Mouse (Mus musculus) liver, embryonic 15.5 days (tissue): Measurements from ENCODE around the gene Vpreb3. TPM values are rescaled to one million over a fixed set of nuclear protein-coding genes. Genes with fewer than 3 reads are reported as not detected.
"Not testable (repeated sequence)": the region's sequence is repeated elsewhere in the genome, so short reads cannot be mapped to it uniquely, and the experiment has no call there.

Experiments
- ATAC-seq: fragments of 200-750 bp; cut with Nextera tagmentation; 2 replicates; pipeline ENCODE4 v1.8.0; 2017; ENCODE audit warnings: moderate number of reproducible peaks, mild to moderate bottlenecking, moderate library complexity; ENCODE audit not compliant: insufficient read depth
- H3K27ac ChIP-seq: fragments of 300-500 bp; sonication (generic); replicated peaks from 2 replicates; pipeline ENCODE4 v1.5.1; 2015; ENCODE audit warnings: mild to moderate bottlenecking, inconsistent platforms
- H3K27me3 ChIP-seq: fragments of 300-500 bp; sonication (generic); 2 replicates; pipeline ENCODE4 v1.6.1; 2015; ENCODE audit warnings: mild to moderate bottlenecking, inconsistent platforms
- H3K36me3 ChIP-seq: fragments of 300-500 bp; sonication (generic); replicated peaks from 2 replicates; pipeline ENCODE4 v1.6.1; 2015; ENCODE audit warnings: moderate library complexity, mild to moderate bottlenecking, inconsistent platforms
- H3K4me1 ChIP-seq: fragments of 300-500 bp; sonication (generic); replicated peaks from 2 replicates; pipeline ENCODE4 v1.6.1; 2015; ENCODE audit warnings: inconsistent platforms
- H3K4me2 ChIP-seq: fragments of 300-500 bp; sonication (generic); 2 replicates; pipeline ENCODE4 v1.6.1; 2015; ENCODE audit warnings: moderate library complexity, mild to moderate bottlenecking, inconsistent platforms
- H3K4me3 ChIP-seq: fragments of 300-500 bp; sonication (generic); replicated peaks from 2 replicates; pipeline ENCODE4 v1.5.1; 2015; ENCODE audit warnings: mild to moderate bottlenecking, inconsistent platforms
- H3K9ac ChIP-seq: fragments of 300-500 bp; sonication (generic); 2 replicates; pipeline ENCODE4 v1.6.1; 2015; ENCODE audit warnings: moderate library complexity, mild to moderate bottlenecking, inconsistent platforms
- H3K9me3 ChIP-seq: fragments of 300-500 bp; sonication (generic); replicated peaks from 2 replicates; pipeline ENCODE4 v1.6.1; 2016; ENCODE audit warnings: inconsistent platforms
- WGBS: fragments of 180-500 bp; shearing (Covaris S2); methylation state at CpG from one replicate; pipeline ENCODE4 v1.1.7; 2015; ENCODE audit warnings: mixed read lengths; ENCODE audit not compliant: insufficient replicate concordance; 5-methylcytosine and 5-hydroxymethylcytosine counted together
- polyA plus RNA-seq: library from polyadenylated mRNA; unstranded; fragments of >200 nt; fragmentation: Nextera tagmentation; extraction: Ambion mirVana; gene quantifications from 2 replicates; pipeline ENCODE4 v1.2.1, GENCODE M21; 2015

Vpreb3 gene
- polyA plus RNA-seq, 1 experiment from 2014 or later = 6.4 TPM

DNA sequence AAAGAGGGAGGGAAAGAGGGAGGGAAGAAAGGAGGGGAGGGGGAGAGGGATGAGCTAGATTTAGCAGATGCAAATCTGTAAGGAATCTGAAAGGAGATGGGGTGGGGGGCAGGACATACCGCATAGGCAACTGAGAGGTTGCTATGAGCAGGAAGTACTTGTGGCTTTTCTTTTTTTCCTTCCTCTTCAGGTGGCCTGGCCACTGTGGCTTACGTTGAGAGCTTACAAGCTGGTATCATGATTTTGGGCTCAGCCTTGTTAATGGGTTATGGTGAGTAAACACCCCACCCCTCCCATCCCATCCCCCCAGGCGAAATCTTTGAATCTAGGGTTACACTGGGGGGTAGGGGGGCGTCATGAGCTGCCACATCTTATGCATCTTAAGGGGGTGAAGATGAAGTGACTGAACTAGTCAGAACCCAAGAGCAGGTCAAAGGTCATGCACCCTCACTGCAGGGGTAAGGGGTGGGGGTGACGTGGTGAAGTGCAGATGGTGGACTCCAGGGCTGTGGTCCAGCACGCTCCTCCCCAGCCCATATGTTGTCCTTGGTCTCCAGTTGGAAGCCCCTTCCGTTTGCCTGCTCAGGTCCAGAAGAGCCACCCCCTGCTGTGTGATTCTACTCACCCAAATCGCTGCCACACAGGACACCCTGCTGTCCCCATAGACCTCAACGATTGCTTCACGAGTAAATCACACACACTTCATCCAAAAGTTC is 35.4 kb downstream of the Vpreb3 start:
- 24% methylated on average over 10 of the region's 10 CpGs for WGBS
- ATAC-seq = no peak

DNA sequence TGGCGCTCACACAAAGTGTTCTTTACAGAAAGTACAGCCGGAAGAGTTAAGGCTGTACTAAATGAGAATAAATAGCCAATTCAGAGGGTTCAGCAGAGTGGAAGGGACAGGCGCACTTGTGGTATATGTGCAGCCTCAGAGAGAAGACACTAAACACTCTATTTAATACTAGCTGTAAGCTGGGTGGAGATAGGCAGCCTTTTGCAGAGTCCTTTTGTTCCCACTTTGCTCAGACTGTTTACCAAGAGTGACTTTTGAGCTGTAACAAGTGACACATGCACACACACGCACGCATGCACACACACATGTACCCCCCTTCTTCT is 35.9 kb downstream of the Vpreb3 start:
- H3K27ac ChIP-seq = no peak overlapping the region
- no peak for ATAC-seq
- H3K4me1 ChIP-seq = peaks cover 8% of the 10 kb centered on the region
- no peak overlapping the region for H3K9ac ChIP-seq
- no peak overlapping the region for H3K4me2 ChIP-seq
- no peaks in the 10 kb centered on the region for H3K27me3 ChIP-seq
- WGBS = 69% methylated on average over 5 of the region's 5 CpGs
- H3K36me3 ChIP-seq = no peaks in the 10 kb centered on the region
- no peak overlapping the region for H3K4me3 ChIP-seq
- no peaks in the 10 kb centered on the region for H3K9me3 ChIP-seq

More for the DNA sequence above, 35.4 kb downstream of the Vpreb3 start:
- no peak overlapping the region for H3K4me3 ChIP-seq
- H3K9ac ChIP-seq = no peak overlapping the region
- no peaks in the 10 kb centered on the region for H3K36me3 ChIP-seq
- no peak overlapping the region for H3K27ac ChIP-seq
- peaks cover 5% of the 10 kb centered on the region for H3K4me1 ChIP-seq
- H3K9me3 ChIP-seq = no peaks in the 10 kb centered on the region
- H3K27me3 ChIP-seq = no peaks in the 10 kb centered on the region
- no peak overlapping the region for H3K4me2 ChIP-seq

GRCm38 (mm10) chr10:75979432-75979831 is 36.6 kb downstream of the Vpreb3 start:
- Histone ChIP-seq H3K9ac (no peak overlapping the region), H3K27ac (no peak overlapping the region), H3K4me2 (no peak overlapping the region), H3K4me1 (peaks cover 8% of the 10 kb centered on the region), H3K4me3 (no peak overlapping the region), H3K36me3 (no peaks in the 10 kb centered on the region), H3K27me3 (no peaks in the 10 kb centered on the region), H3K9me3 (no peaks in the 10 kb centered on the region)
- WGBS = 68% methylated on average over 3 of the region's 3 CpGs
- ATAC-seq = no peak

- Histone ChIP-seq H3K9ac (no peak overlapping the region), H3K27ac (no peak overlapping the region), H3K4me2 (no peak overlapping the region), H3K27me3 (no peaks in the 10 kb centered on the region; the same call in 1 of the 2 replicates), H3K4me1 (no peaks in the 10 kb centered on the region), H3K9me3 (no peaks in the 10 kb centered on the region), H3K36me3 (no peaks in the 10 kb centered on the region), H3K4me3 (no peak overlapping the region)
- WGBS = 46% methylated on average over 4 of the region's 4 CpGs
- ATAC-seq = no peak
Observed at GRCm38 (mm10) chr10:75990430-75991042, 47.7 kb downstream of the Vpreb3 start.

DNA sequence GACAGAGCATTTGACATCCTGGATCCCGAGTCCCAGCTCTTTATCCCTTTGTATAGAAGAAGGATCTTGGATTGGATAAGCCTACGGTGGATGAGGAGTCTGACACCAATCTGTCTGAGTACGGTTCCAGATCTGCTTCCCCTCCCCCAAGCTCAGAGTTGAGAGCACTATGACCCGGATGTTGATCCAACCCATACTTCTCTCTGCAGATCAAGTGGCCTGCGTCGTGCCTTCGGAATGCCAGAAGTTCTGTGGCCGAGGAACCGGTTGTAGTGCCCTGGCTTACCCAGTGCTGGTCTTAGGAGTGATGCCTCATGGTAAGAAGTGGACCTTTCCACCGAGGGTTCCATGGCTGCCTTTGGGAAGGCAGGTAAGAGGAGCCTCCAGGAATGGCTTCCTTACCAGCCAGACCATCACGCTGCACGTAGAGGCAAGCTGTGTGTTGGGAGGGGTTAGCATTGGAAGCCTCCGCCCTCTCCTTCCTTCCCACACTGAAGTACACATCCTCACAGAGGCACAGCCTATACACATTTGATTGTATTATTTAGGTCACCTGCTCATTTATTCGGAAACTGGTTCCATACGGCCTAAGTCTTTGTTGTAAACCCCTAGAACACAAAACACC is 50.9 kb downstream of the Vpreb3 start:
- 66% methylated on average over 15 of the region's 15 CpGs for WGBS
- no peak for ATAC-seq
- Histone ChIP-seq H3K9me3 (no peaks in the 10 kb centered on the region), H3K27ac (no peak overlapping the region), H3K9ac (no peak overlapping the region), H3K27me3 (no peaks in the 10 kb centered on the region), H3K4me1 (no peaks in the 10 kb centered on the region), H3K36me3 (no peaks in the 10 kb centered on the region), H3K4me3 (no peak overlapping the region), H3K4me2 (no peak overlapping the region)

GRCm38 (mm10) chr10:75994531-75995210 is 51.8 kb downstream of the Vpreb3 start:
- 62% methylated on average over 13 of the region's 13 CpGs for WGBS
- H3K27ac ChIP-seq, H3K4me3 ChIP-seq, H3K4me2 ChIP-seq, H3K36me3 ChIP-seq, H3K9ac ChIP-seq, H3K9me3 ChIP-seq, H3K27me3 ChIP-seq, H3K4me1 ChIP-seq, ATAC-seq: not testable (repeated sequence)

GRCm38 (mm10) chr10:75995463-75995862 is 52.6 kb downstream of the Vpreb3 start:
- H3K27ac ChIP-seq = no peak overlapping the region
- H3K4me2 ChIP-seq = no peak overlapping the region
- no peaks in the 10 kb centered on the region for H3K9me3 ChIP-seq
- H3K36me3 ChIP-seq = no peaks in the 10 kb centered on the region
- no peaks in the 10 kb centered on the region for H3K27me3 ChIP-seq
- no peak overlapping the region for H3K9ac ChIP-seq
- no peak overlapping the region for H3K4me3 ChIP-seq
- no peaks in the 10 kb centered on the region for H3K4me1 ChIP-seq
- ATAC-seq = no peak
- 71% methylated on average over 11 of the region's 11 CpGs for WGBS

GRCm38 (mm10) chr10:75996315-75996714 is 53.5 kb downstream of the Vpreb3 start:
- no peak overlapping the region for H3K4me2 ChIP-seq
- no peaks in the 10 kb centered on the region for H3K9me3 ChIP-seq
- WGBS = 39% methylated on average over 3 of the region's 3 CpGs
- no peak overlapping the region for H3K4me3 ChIP-seq
- H3K9ac ChIP-seq = no peak overlapping the region
- H3K27me3 ChIP-seq = no peaks in the 10 kb centered on the region
- no peaks in the 10 kb centered on the region for H3K4me1 ChIP-seq
- H3K27ac ChIP-seq = no peak overlapping the region
- no peak for ATAC-seq
- no peaks in the 10 kb centered on the region for H3K36me3 ChIP-seq

Other genes starting within 250 kb of the Vpreb3 start
- 14.3 and 14.7 TPM in 2 replicates for gene Cabin1, start 178.7 kb upstream of the Vpreb3 start, polyA plus RNA-seq
- gene Ddt, start 169.6 kb upstream of the Vpreb3 start, polyA plus RNA-seq = 185 and 204 TPM in 2 replicates
- not detected in 2 replicates for gene Gm20441, start 162.1 kb upstream of the Vpreb3 start, polyA plus RNA-seq
- 14.9 and 15.4 TPM in 2 replicates for gene Gstt3, start 161.6 kb upstream of the Vpreb3 start, polyA plus RNA-seq
- 108 and 151 TPM in 2 replicates for gene Gstt1, start 144.5 kb upstream of the Vpreb3 start, polyA plus RNA-seq
- gene Gstt4, start 120.5 kb upstream of the Vpreb3 start, polyA plus RNA-seq = not detected in 2 replicates
- gene Gstt2, start 105.6 kb upstream of the Vpreb3 start, polyA plus RNA-seq = 50.5 and 54.2 TPM in 2 replicates
- gene Mif, start 82.8 kb upstream of the Vpreb3 start, polyA plus RNA-seq = 755 and 825 TPM in 2 replicates
- gene Derl3, start 49.6 kb upstream of the Vpreb3 start, polyA plus RNA-seq = 0.53 and 0.67 TPM in 2 replicates
- 63.7 and 64.5 TPM in 2 replicates for gene Smarcb1, start 21.4 kb upstream of the Vpreb3 start, polyA plus RNA-seq
- 117 and 142 TPM in 2 replicates for gene Chchd10, start 9.9 kb upstream of the Vpreb3 start, polyA plus RNA-seq
- 2.4 and 3.1 TPM in 2 replicates for gene Mmp11, start 6.6 kb upstream of the Vpreb3 start, polyA plus RNA-seq
- 25.1 and 27.1 TPM in 2 replicates for gene Gm867, start 2.4 kb upstream of the Vpreb3 start, polyA plus RNA-seq
- gene Gm5134, start 11.5 kb downstream of the Vpreb3 start, polyA plus RNA-seq = 0.23 TPM in 1 of 2 replicates, not detected in the other
- gene Zfp280b, start 89.6 kb downstream of the Vpreb3 start, polyA plus RNA-seq = 10.8 and 11.2 TPM in 2 replicates
- 0.20 and 0.35 TPM in 2 replicates for gene Slc5a4b, start 167.9 kb downstream of the Vpreb3 start, polyA plus RNA-seq
- 0.07 TPM in 1 of 2 replicates, not detected in the other for gene Slc5a4a, start 204.4 kb downstream of the Vpreb3 start, polyA plus RNA-seq